Mouse (Mus musculus) brain, embryonic 14.5 days (tissue): Measurements from ENCODE around the gene Xrcc4.

Experiments used
- CTCF ChIP-seq: fragments of 200-500 bp; IDR thresholded peaks from 2 replicates; pipeline ENCODE4 v1.5.1; 2012; ENCODE audit warnings: inconsistent platforms, mild to moderate bottlenecking, moderate library complexity, borderline replicate concordance; ENCODE audit not compliant: insufficient read depth, insufficient read length; ENCODE audit errors: extremely low read depth
- POLR2A ChIP-seq: fragments of 200-500 bp; IDR thresholded peaks from 2 replicates; pipeline ENCODE4 v1.6.1; 2012; ENCODE audit warnings: mild to moderate bottlenecking, inconsistent platforms, borderline replicate concordance; ENCODE audit not compliant: poor library complexity, insufficient read depth, insufficient read length, severe bottlenecking; ENCODE audit errors: extremely low read depth

- no peak for TF ChIP-seq CTCF
- no peak for TF ChIP-seq POLR2A
Observed at GRCm38 (mm10) chr13:90012620-90013019, 76.8 kb downstream of the Xrcc4 start.
